Mouse (Mus musculus): ENCODE results near the gene Macf1. TPM values are rescaled to one million over a fixed set of nuclear protein-coding genes. Genes with fewer than 3 reads are reported as not detected.

Macf1 gene
- polyA plus RNA-seq, 1 experiment from 2014 or later, result 108 TPM

- H3K27ac ChIP-seq (ENCODE audit: low read depth, low read length), result peak overlapping the region; percentile 79
- H3K36me3 ChIP-seq (ENCODE audit: control insufficient read depth, insufficient read depth, low read length), result no peaks in the 10 kb centered on the region
- H3K9ac ChIP-seq (ENCODE audit: low read depth, low read length), result no peak overlapping the region
- no peak overlapping the region for H3K4me2 ChIP-seq
- no peak overlapping the region for H3K4me3 ChIP-seq (ENCODE audit: low read depth, low read length)
- WGBS (ENCODE audit: insufficient replicate concordance), result 69% methylated on average over 5 of the region's 5 CpGs
- no peaks in the 10 kb centered on the region for H3K27me3 ChIP-seq (ENCODE audit: control insufficient read depth, insufficient read depth, low read length)
- no peaks in the 10 kb centered on the region for H3K9me3 ChIP-seq (replicated peaks; ENCODE audit: control insufficient read depth, low read length)
- no peak for ATAC-seq (replicated peaks; ENCODE audit: insufficient number of reproducible peaks, low FRiP score, low TSS enrichment)
- H3K4me1 ChIP-seq (ENCODE audit: control insufficient read depth, insufficient read depth, low read length), result peaks cover 26% of the 10 kb centered on the region
These were observed 60.4 kb downstream of the Macf1 start for GRCm38 (mm10) chr4:123623742-123624151.

- H3K27ac ChIP-seq (ENCODE audit: low read depth, low read length), result no peak overlapping the region
- peaks cover 42% of the 10 kb centered on the region for H3K4me1 ChIP-seq (ENCODE audit: control insufficient read depth, insufficient read depth, low read length)
- ATAC-seq (replicated peaks; ENCODE audit: insufficient number of reproducible peaks, low FRiP score, low TSS enrichment), result no peak
These were observed 62.4 kb downstream of the Macf1 start for GRCm38 (mm10) chr4:123621732-123622131.

GRCm38 (mm10) chr4:123617727-123618389 lies 66.3 kb downstream of the Macf1 start:
- Histone ChIP-seq H3K36me3 (ENCODE audit: control insufficient read depth, insufficient read depth, low read length) (no peaks in the 10 kb centered on the region), H3K9me3 (replicated peaks; ENCODE audit: control insufficient read depth, low read length) (no peaks in the 10 kb centered on the region), H3K4me3 (ENCODE audit: low read depth, low read length) (no peak overlapping the region), H3K4me2 (no peak overlapping the region), H3K4me1 (ENCODE audit: control insufficient read depth, insufficient read depth, low read length) (peaks cover 37% of the 10 kb centered on the region), H3K9ac (ENCODE audit: low read depth, low read length) (0 out of 2 replicates have a peak overlapping the region, but pooled peaks have one; percentile 2), H3K27me3 (ENCODE audit: control insufficient read depth, insufficient read depth, low read length) (no peaks in the 10 kb centered on the region), H3K27ac (ENCODE audit: low read depth, low read length) (peak overlapping the region; percentile 81)
- 78% methylated on average over 5 of the region's 5 CpGs for WGBS (ENCODE audit: insufficient replicate concordance)
- ATAC-seq (replicated peaks; ENCODE audit: insufficient number of reproducible peaks, low FRiP score, low TSS enrichment), result no peak

More at GRCm38 (mm10) chr4:123621732-123622131, 62.4 kb downstream of the Macf1 start:
- H3K4me2 ChIP-seq, result no peak overlapping the region
- H3K36me3 ChIP-seq (ENCODE audit: control insufficient read depth, insufficient read depth, low read length), result no peaks in the 10 kb centered on the region
- no peak overlapping the region for H3K9ac ChIP-seq (ENCODE audit: low read depth, low read length)
- H3K27me3 ChIP-seq (ENCODE audit: control insufficient read depth, insufficient read depth, low read length), result no peaks in the 10 kb centered on the region
- H3K4me3 ChIP-seq (ENCODE audit: low read depth, low read length), result no peak overlapping the region
- no peaks in the 10 kb centered on the region for H3K9me3 ChIP-seq (replicated peaks; ENCODE audit: control insufficient read depth, low read length)

- peaks cover 37% of the 10 kb centered on the region for H3K4me1 ChIP-seq (ENCODE audit: control insufficient read depth, insufficient read depth, low read length)
- H3K4me2 ChIP-seq, result peak overlapping the region; percentile 0; the same call in 1 of the 2 replicates
- no peaks in the 10 kb centered on the region for H3K36me3 ChIP-seq (ENCODE audit: control insufficient read depth, insufficient read depth, low read length)
- H3K9ac ChIP-seq (ENCODE audit: low read depth, low read length), result no peak overlapping the region
- no peaks in the 10 kb centered on the region for H3K27me3 ChIP-seq (ENCODE audit: control insufficient read depth, insufficient read depth, low read length)
- H3K4me3 ChIP-seq (ENCODE audit: low read depth, low read length), result no peak overlapping the region
- 35% methylated on average over 4 of the region's 4 CpGs for WGBS (ENCODE audit: insufficient replicate concordance)
- H3K9me3 ChIP-seq (replicated peaks; ENCODE audit: control insufficient read depth, low read length), result no peaks in the 10 kb centered on the region
- ATAC-seq (replicated peaks; ENCODE audit: insufficient number of reproducible peaks, low FRiP score, low TSS enrichment), result no peak
- peak overlapping the region; percentile 81 for H3K27ac ChIP-seq (ENCODE audit: low read depth, low read length)
These were observed 67.2 kb downstream of the Macf1 start for GRCm38 (mm10) chr4:123616971-123617370.

- Histone ChIP-seq H3K9me3 (replicated peaks; ENCODE audit: control insufficient read depth, low read length) (no peaks in the 10 kb centered on the region), H3K27ac (ENCODE audit: low read depth, low read length) (peak overlapping the region; percentile 81), H3K4me3 (ENCODE audit: low read depth, low read length) (no peak overlapping the region), H3K27me3 (ENCODE audit: control insufficient read depth, insufficient read depth, low read length) (no peaks in the 10 kb centered on the region), H3K4me1 (ENCODE audit: control insufficient read depth, insufficient read depth, low read length) (peaks cover 37% of the 10 kb centered on the region), H3K9ac (ENCODE audit: low read depth, low read length) (no peak overlapping the region), H3K4me2 (no peak overlapping the region; the same call in 1 of the 2 replicates), H3K36me3 (ENCODE audit: control insufficient read depth, insufficient read depth, low read length) (no peaks in the 10 kb centered on the region)
- no peak for ATAC-seq (replicated peaks; ENCODE audit: insufficient number of reproducible peaks, low FRiP score, low TSS enrichment)
These were observed 67.7 kb downstream of the Macf1 start for GRCm38 (mm10) chr4:123616501-123616900.

- Histone ChIP-seq H3K27me3 (ENCODE audit: control insufficient read depth, insufficient read depth, low read length) (no peaks in the 10 kb centered on the region), H3K4me1 (ENCODE audit: control insufficient read depth, insufficient read depth, low read length) (peaks cover 37% of the 10 kb centered on the region), H3K4me3 (ENCODE audit: low read depth, low read length) (no peak overlapping the region), H3K36me3 (ENCODE audit: control insufficient read depth, insufficient read depth, low read length) (no peaks in the 10 kb centered on the region), H3K9me3 (replicated peaks; ENCODE audit: control insufficient read depth, low read length) (no peaks in the 10 kb centered on the region), H3K9ac (ENCODE audit: low read depth, low read length) (no peak overlapping the region), H3K4me2 (peak overlapping the region; percentile 4; the same call in 1 of the 2 replicates), H3K27ac (ENCODE audit: low read depth, low read length) (peak overlapping the region; percentile 35; the same call in 1 of the 2 replicates)
- 58% methylated on average over 7 of the region's 7 CpGs for WGBS (ENCODE audit: insufficient replicate concordance)
- no peak for ATAC-seq (replicated peaks; ENCODE audit: insufficient number of reproducible peaks, low FRiP score, low TSS enrichment)
These were observed 70.7 kb downstream of the Macf1 start for GRCm38 (mm10) chr4:123613309-123613947.

GRCm38 (mm10) chr4:123611940-123612339 lies 72.2 kb downstream of the Macf1 start:
- 86% methylated on average over 1 of the region's 1 CpGs for WGBS (ENCODE audit: insufficient replicate concordance)
- Histone ChIP-seq H3K4me2 (no peak overlapping the region), H3K9me3 (replicated peaks; ENCODE audit: control insufficient read depth, low read length) (no peaks in the 10 kb centered on the region), H3K36me3 (ENCODE audit: control insufficient read depth, insufficient read depth, low read length) (no peaks in the 10 kb centered on the region), H3K27me3 (ENCODE audit: control insufficient read depth, insufficient read depth, low read length) (no peaks in the 10 kb centered on the region), H3K9ac (ENCODE audit: low read depth, low read length) (no peak overlapping the region), H3K4me1 (ENCODE audit: control insufficient read depth, insufficient read depth, low read length) (peaks cover 24% of the 10 kb centered on the region), H3K27ac (ENCODE audit: low read depth, low read length) (no peak overlapping the region), H3K4me3 (ENCODE audit: low read depth, low read length) (no peak overlapping the region)
- ATAC-seq (replicated peaks; ENCODE audit: insufficient number of reproducible peaks, low FRiP score, low TSS enrichment), result no peak

- peaks cover 17% of the 10 kb centered on the region for H3K4me1 ChIP-seq (ENCODE audit: control insufficient read depth, insufficient read depth, low read length)
- no peak overlapping the region for H3K9ac ChIP-seq (ENCODE audit: low read depth, low read length)
- no peak overlapping the region for H3K27ac ChIP-seq (ENCODE audit: low read depth, low read length)
- no peaks in the 10 kb centered on the region for H3K9me3 ChIP-seq (replicated peaks; ENCODE audit: control insufficient read depth, low read length)
- H3K4me3 ChIP-seq (ENCODE audit: low read depth, low read length), result no peak overlapping the region
- no peaks in the 10 kb centered on the region for H3K27me3 ChIP-seq (ENCODE audit: control insufficient read depth, insufficient read depth, low read length)
- WGBS (ENCODE audit: insufficient replicate concordance), result 89% methylated on average over 1 of the region's 2 CpGs
- no peaks in the 10 kb centered on the region for H3K36me3 ChIP-seq (ENCODE audit: control insufficient read depth, insufficient read depth, low read length)
- ATAC-seq (replicated peaks; ENCODE audit: insufficient number of reproducible peaks, low FRiP score, low TSS enrichment), result no peak
- no peak overlapping the region for H3K4me2 ChIP-seq
These were observed 72.9 kb downstream of the Macf1 start for GRCm38 (mm10) chr4:123611241-123611640.

- Histone ChIP-seq H3K9me3 (replicated peaks; ENCODE audit: control insufficient read depth, low read length) (no peaks in the 10 kb centered on the region), H3K4me2 (no peak overlapping the region), H3K4me3 (ENCODE audit: low read depth, low read length) (no peak overlapping the region), H3K9ac (ENCODE audit: low read depth, low read length) (no peak overlapping the region), H3K36me3 (ENCODE audit: control insufficient read depth, insufficient read depth, low read length) (no peaks in the 10 kb centered on the region), H3K27me3 (ENCODE audit: control insufficient read depth, insufficient read depth, low read length) (no peaks in the 10 kb centered on the region), H3K27ac (ENCODE audit: low read depth, low read length) (no peak overlapping the region), H3K4me1 (ENCODE audit: control insufficient read depth, insufficient read depth, low read length) (peaks cover 15% of the 10 kb centered on the region)
- no peak for ATAC-seq (replicated peaks; ENCODE audit: insufficient number of reproducible peaks, low FRiP score, low TSS enrichment)
- 97% methylated on average over 1 of the region's 1 CpGs for WGBS (ENCODE audit: insufficient replicate concordance)
These were observed 77.0 kb downstream of the Macf1 start for GRCm38 (mm10) chr4:123607174-123607573.

Measured in heart, embryonic 11.5 days (tissue).